Mouse (Mus musculus) olfactory bulb, adult 2 months (tissue): ENCODE measurements around the gene Gm10260.

Source experiments
- CTCF ChIP-seq: fragments of 200-500 bp; IDR thresholded peaks from 2 replicates; pipeline ENCODE4 v1.5.1; 2012; ENCODE audit warnings: low read depth, mild to moderate bottlenecking, low read length, moderate library complexity; ENCODE audit not compliant: insufficient read depth
- POLR2A ChIP-seq: fragments of 200-500 bp; IDR thresholded peaks from 2 replicates; pipeline ENCODE4 v1.6.1; 2012; ENCODE audit warnings: mild to moderate bottlenecking, low read depth, low read length, moderate library complexity; ENCODE audit not compliant: insufficient read depth

DNA sequence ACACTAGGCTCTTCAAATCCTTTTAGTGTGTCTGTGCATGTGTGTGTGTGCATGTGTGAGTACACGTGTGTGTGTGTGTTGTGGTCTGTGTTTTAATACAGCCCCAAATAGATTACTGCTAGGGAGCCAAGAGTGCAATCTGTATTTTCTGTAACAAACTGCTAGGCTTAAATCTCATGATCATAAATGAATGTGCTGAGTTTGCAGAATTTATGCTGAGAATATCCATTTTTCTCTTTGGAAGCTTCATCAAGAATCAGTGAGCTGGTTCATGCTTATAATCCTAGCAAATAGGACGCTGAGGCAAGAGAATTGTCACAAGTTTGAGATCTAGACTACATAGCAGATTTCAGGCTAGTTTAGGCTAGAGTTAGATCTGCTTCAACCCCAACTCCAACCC is 48.9 kb downstream of the Gm10260 start:
- TF ChIP-seq CTCF (no peak), POLR2A (no peak)
